Mouse (Mus musculus) brain, embryonic 14.5 days (tissue): ENCODE results near the gene Klhl15.

Experiments used
- CTCF ChIP-seq: fragments of 200-500 bp; IDR thresholded peaks from 2 replicates; pipeline ENCODE4 v1.5.1; 2012; ENCODE audit warnings: inconsistent platforms, mild to moderate bottlenecking, moderate library complexity, borderline replicate concordance; ENCODE audit not compliant: insufficient read depth, insufficient read length; ENCODE audit errors: extremely low read depth
- POLR2A ChIP-seq: fragments of 200-500 bp; IDR thresholded peaks from 2 replicates; pipeline ENCODE4 v1.6.1; 2012; ENCODE audit warnings: mild to moderate bottlenecking, inconsistent platforms, borderline replicate concordance; ENCODE audit not compliant: poor library complexity, insufficient read depth, insufficient read length, severe bottlenecking; ENCODE audit errors: extremely low read depth

DNA sequence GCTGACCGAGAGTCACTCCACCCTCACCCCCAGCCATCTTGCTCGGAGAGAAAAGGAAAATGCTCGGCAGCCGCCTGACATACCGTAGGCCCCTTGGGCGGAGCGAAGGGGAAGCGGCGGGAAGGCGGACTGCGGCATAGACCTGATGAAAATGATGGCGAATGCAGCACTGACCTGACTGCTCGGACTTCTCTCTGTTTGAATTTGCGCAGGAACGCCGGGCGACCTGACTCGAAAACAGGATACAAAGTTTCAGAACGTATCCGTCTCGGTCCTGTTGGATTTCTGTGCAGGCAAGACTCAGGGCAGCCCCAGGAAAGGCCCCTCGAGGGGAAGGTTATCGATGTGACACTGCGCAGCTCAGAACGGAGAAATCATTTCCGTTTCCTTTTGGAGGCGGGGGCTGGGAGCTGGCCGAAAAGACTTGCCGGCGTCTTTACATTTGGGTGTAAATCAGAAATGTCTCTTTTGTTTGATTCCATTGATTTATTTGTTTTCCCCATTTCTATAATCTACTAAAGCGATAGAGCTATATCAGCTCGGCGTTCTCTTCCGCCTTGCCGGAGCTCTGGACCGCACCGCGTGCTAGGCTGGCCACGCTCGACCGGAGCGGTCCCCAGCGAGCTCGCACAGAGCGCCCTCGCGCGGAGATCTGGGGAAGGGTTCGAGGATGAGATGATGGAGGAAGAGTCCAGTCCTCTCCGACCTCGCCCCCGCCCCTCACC, 21.6 kb upstream of the Klhl15 start, which contains the start of gene Eif2s3x:
- TF ChIP-seq CTCF (peak; percentile 81), POLR2A (no peak; the same call in 1 of the 2 replicates)
